Mouse (Mus musculus): ENCODE measurements around the gene F13a1.

The F13a1 gene

DNA sequence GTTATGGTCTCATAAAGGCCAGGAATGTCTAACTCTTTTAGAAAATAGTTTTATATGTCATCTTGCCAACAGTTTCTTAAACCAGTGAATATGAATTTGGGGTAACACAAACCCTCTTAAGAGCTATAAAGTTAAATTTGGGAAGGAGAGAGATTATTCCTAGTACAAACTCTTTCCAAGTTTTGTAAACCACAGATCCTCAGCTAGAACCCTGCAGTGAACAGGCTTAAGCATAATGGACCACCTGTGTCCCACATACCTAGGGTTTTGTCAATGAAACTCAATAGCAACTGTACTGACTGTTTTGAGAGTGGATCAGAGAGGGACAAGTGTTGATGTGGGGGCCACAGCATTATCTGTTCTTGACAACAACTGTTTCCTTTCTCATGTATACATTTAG, 96.4 kb downstream of the F13a1 start:
- no peak for DNase-seq

GRCm38 (mm10) chr13:36941891-36942290, 108.2 kb downstream of the F13a1 start:
- no peak for DNase-seq

DNA sequence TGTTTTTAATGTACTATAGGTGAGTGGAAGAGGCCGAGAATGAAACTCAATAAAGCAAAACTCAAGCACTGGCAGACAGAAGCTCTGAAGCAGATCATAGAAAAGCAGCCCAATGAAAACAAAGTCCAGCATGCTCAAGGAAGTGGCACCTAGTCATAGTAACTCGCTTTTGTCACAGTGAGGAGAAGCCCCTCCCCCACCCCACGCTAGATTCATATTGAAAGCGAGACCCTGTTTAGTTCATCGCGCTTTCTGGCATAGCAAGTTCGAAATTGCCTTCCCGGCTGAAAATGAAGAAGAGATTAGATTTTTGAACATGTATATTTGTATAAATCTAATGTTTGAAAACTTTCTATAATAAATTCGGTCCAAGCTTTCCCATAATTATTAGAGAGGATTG, 118.0 kb downstream of the F13a1 start:
- no peak for DNase-seq

- no peak for DNase-seq
These were observed 130.3 kb downstream of the F13a1 start for GRCm38 (mm10) chr13:36919737-36920136.

DNA sequence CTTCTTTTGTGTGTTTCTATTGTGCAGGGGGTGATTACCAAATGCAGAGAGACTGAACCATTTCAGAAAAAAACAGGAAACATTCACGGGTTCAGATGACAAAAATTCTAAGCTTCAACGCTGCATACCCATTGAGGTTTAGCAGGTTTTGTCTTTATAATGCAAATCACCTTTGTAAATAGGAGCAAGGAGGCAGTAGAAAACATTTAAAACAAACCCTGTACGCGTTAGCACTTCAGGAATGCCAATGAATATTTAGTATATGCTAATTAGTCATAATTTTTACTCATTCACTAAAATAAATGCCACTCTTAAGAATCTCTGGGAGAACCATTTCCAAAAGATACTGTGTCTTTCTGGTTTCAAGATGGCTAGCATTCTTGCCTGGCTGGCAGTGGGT, 146.2 kb downstream of the F13a1 start:
- no peak for DNase-seq

- no peak for DNase-seq
These were observed 146.6 kb downstream of the F13a1 start for GRCm38 (mm10) chr13:36903447-36903846.

DNA sequence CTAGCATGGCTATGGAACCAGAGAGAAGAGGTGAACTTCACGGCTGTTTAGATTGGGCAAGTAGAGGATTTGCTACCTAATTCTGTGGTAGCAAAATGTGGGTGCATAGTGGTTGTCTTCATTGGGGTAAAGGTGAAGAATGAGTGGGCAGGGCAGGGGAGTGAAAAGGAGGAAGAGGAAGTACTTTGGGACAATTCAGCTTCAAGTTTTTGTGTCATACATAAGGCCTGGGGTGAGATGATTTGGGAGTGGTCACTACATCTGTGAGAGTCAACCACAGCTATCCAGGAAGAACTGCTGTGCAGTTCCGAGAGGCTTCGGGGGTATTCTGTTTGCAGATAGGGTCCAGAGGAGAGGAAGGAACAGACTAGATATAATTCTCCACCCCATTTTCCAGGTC, 148.4 kb downstream of the F13a1 start:
- DNase-seq = no peak

DNA sequence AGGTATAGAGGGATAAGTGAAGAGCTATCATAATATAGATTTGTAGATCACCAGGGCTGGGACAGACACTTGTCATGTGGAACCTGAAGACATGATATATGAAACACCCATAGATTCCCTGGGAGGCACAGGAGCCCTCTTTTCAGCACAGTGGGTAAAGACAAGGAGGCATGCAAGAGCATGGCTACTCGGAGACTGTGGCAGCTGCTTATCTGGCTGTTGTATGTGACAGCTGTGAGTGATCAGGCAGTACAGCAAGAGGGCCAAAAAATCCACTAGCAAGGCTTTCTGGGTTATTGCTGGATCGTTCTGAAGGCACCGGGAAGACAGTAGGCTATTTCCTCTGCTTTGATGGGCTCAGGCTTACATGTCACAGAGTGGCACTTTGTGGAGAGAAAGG, 149.0 kb downstream of the F13a1 start:
- no peak for DNase-seq

DNA sequence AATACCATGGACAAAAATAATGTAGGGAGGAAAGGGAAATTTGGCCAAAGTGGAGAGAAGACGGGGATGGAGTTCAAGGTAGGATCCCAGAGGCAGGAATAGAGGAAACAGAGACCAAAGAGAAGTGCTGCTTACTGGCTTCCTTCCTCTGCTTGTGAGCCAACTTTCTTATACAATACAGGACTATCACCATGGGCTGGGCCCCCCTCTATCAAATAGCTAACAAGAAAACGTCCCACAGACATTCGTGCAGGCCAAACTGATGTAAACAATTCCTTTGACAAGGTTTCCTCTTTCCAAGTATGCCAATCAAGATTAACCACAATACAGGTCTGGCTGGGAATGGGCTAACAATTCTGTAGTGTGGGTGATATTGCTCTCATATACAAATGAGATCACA, 154.0 kb downstream of the F13a1 start:
- no peak for DNase-seq

- DNase-seq = no peak
These were observed 156.3 kb downstream of the F13a1 start for GRCm38 (mm10) chr13:36893762-36894161.

- DNase-seq = no peak
These were observed 157.8 kb downstream of the F13a1 start for GRCm38 (mm10) chr13:36892216-36892615.

GRCm38 (mm10) chr13:36885973-36886372, 164.1 kb downstream of the F13a1 start:
- DNase-seq = no peak

DNA sequence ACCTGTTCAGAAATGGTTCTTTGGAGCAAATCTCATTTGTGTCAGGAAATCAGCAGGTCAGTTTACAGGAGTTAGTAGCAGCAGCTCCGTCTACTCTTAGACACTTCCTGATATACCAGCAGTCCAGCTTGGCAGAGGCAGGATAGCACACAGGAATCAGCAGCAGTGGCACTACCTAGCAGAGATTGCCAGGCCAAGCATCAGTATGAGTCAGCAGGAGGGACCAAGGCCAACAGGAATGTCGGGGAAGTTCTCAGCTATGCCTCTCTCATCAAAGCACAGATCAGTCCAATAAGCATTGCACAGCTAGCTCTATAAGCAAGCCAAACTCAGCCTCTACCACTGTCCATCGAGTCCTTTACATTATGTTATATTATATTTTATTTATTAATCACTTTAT, 210.9 kb downstream of the F13a1 start:
- no peak for DNase-seq

Data from spleen, adult 18-20 months (tissue).